Mouse (Mus musculus) myocyte (in vitro differentiated cells): ENCODE results near the gene Hist1h1a.
A peak's percentile ranks its signal among the peaks of the same experiment; 100 is the strongest.

ENCODE experiments used
- CEBPB ChIP-seq: IDR thresholded peaks from 2 replicates; pipeline ENCODE4 v1.6.1; 2011; ENCODE audit warnings: mild to moderate bottlenecking, moderate library complexity; ENCODE audit not compliant: poor library complexity, insufficient read depth, severe bottlenecking
- MAX ChIP-seq: IDR thresholded peaks from one replicate; pipeline ENCODE4 v1.6.1; 2011; ENCODE audit warnings: low read depth, mild to moderate bottlenecking, control low read depth
- POLR2A ChIP-seq: IDR thresholded peaks from one replicate; pipeline ENCODE4 v1.6.1; 2011; ENCODE audit warnings: low read depth, mild to moderate bottlenecking, control low read depth, moderate library complexity; ENCODE audit not compliant: insufficient read length
- POLR2AphosphoS2 ChIP-seq: IDR thresholded peaks from one replicate; pipeline ENCODE4 v1.6.1; 2011; ENCODE audit warnings: low read depth, control low read depth; ENCODE audit not compliant: insufficient read length
- USF1 ChIP-seq: IDR thresholded peaks from one replicate; pipeline ENCODE4 v1.6.1; 2011; ENCODE audit warnings: low read depth, mild to moderate bottlenecking, control low read depth, moderate library complexity

- TF ChIP-seq POLR2AphosphoS2 (no peak), POLR2A (peak; percentile 17), MAX (no peak), CEBPB (no peak), USF1 (no peak)
These were observed 11.9 kb upstream of the Hist1h1a start for GRCm38 (mm10) chr13:23751478-23751956.
